Mouse (Mus musculus): ENCODE results near the gene Ankrd28.

- TF ChIP-seq CTCF (IDR thresholded peaks at IDR 0.05; ENCODE audit: extremely low read depth, insufficient read depth, insufficient read length, insufficient replicate concordance) (no peak), POLR2A (IDR thresholded peaks at IDR 0.05; ENCODE audit: low read depth, low read length) (no peak)
Observed at GRCm38 (mm10) chr14:31656386-31656785, 174.1 kb downstream of the Ankrd28 start.

Data from spleen, adult 2 months (tissue).